Mouse (Mus musculus) kidney, postnatal 14 days (tissue): ENCODE measurements at regions not wholly inside any gene's neighbourhood (a gene's known extent, or its start where the extent isn't known, plus 50 kb on each side); places are given as distances from the start of the nearest gene placed in this dataset.
"Not testable (repeated sequence)": the region's sequence is repeated elsewhere in the genome, so short reads cannot be mapped to it uniquely, and the experiment has no call there.

Experiments used
- DNase-seq: peaks from one replicate; pipeline ENCODE4 v3.0.0; 2022; ENCODE audit warnings: mixed read lengths

- no peak for DNase-seq
Observed at GRCm38 (mm10) chr8:96174996-96175395, 286.6 kb upstream of the Got2 start.

- no peak for DNase-seq
Observed at GRCm38 (mm10) chr8:96164933-96165332, 276.6 kb upstream of the Got2 start.

- no peak for DNase-seq
Observed at GRCm38 (mm10) chr8:96159899-96160298, 271.6 kb upstream of the Got2 start.

- peak; percentile 50 for DNase-seq
Observed at GRCm38 (mm10) chr8:96152496-96153250, 264.3 kb upstream of the Got2 start.

GRCm38 (mm10) chr8:96152056-96152455 lies 263.7 kb upstream of the Got2 start:
- no peak for DNase-seq

GRCm38 (mm10) chr8:96151065-96151472 lies 262.7 kb upstream of the Got2 start:
- DNase-seq = no peak

- no peak for DNase-seq
Observed at GRCm38 (mm10) chr8:96132183-96132582, 243.8 kb upstream of the Got2 start.

- no peak for DNase-seq
Observed at GRCm38 (mm10) chr8:96128329-96128728, 240.0 kb upstream of the Got2 start.

- DNase-seq = no peak
Observed at GRCm38 (mm10) chr8:96100817-96101216, 212.5 kb upstream of the Got2 start.

- DNase-seq = no peak
Observed at GRCm38 (mm10) chr8:96092931-96093330, 204.6 kb upstream of the Got2 start.

GRCm38 (mm10) chr8:96090231-96090630 lies 201.9 kb upstream of the Got2 start:
- no peak for DNase-seq

GRCm38 (mm10) chr8:96068306-96068705 lies 180.0 kb upstream of the Got2 start:
- no peak for DNase-seq

GRCm38 (mm10) chr8:96047686-96048085 lies 159.3 kb upstream of the Got2 start:
- no peak for DNase-seq

- DNase-seq = no peak
Observed at GRCm38 (mm10) chr8:96042335-96042734, 154.0 kb upstream of the Got2 start.

- peak; percentile 60 for DNase-seq
Observed at GRCm38 (mm10) chr8:96040216-96040615, 151.9 kb upstream of the Got2 start.

GRCm38 (mm10) chr8:96018742-96019141 lies 130.4 kb upstream of the Got2 start:
- DNase-seq = not testable (repeated sequence)

- no peak for DNase-seq
Observed at GRCm38 (mm10) chr8:96012002-96012401, 123.7 kb upstream of the Got2 start.

GRCm38 (mm10) chr8:95991826-95992463 lies 103.6 kb upstream of the Got2 start:
- no peak for DNase-seq

- no peak for DNase-seq
Observed at GRCm38 (mm10) chr8:95988616-95989380, 100.5 kb upstream of the Got2 start.

GRCm38 (mm10) chr8:95987011-95987440 lies 98.7 kb upstream of the Got2 start:
- no peak for DNase-seq

- no peak for DNase-seq
Observed at GRCm38 (mm10) chr8:95986410-95986809, 98.1 kb upstream of the Got2 start.

- DNase-seq = no peak
Observed at GRCm38 (mm10) chr8:95983690-95984089, 95.3 kb upstream of the Got2 start.

GRCm38 (mm10) chr8:95980405-95980804 lies 92.1 kb upstream of the Got2 start:
- DNase-seq = no peak

- DNase-seq = peak; percentile 7
Observed at GRCm38 (mm10) chr8:95979223-95979622, 90.9 kb upstream of the Got2 start.
